Mouse (Mus musculus): ENCODE results near the gene Slc39a2.

GRCm38 (mm10) chr14:51896019-51896418, 3.3 kb downstream of the Slc39a2 start:
- no peak for TF ChIP-seq CTCF (IDR thresholded peaks at IDR 0.05; ENCODE audit: low read depth)
- TF ChIP-seq EP300 (optimal IDR thresholded peaks at IDR 0.05), result no peak
